Mouse (Mus musculus): ENCODE data around the gene Olfr698. TPM values are rescaled to one million over a fixed set of nuclear protein-coding genes. Genes with fewer than 3 reads are reported as not detected.
"Not testable (repeated sequence)": the region's sequence is repeated elsewhere in the genome, so short reads cannot be mapped to it uniquely, and the experiment has no call there.

Olfr698 gene
- not detected in 2 replicates for polyA plus RNA-seq (2015; fragmentation: Nextera tagmentation; extraction: Ambion mirVana)

- no peak within 1 kb of the TSS for H3K4me3 ChIP-seq
- no peak within 1 kb of the TSS for H3K9ac ChIP-seq
- no peaks in the 10 kb centered on the region for H3K36me3 ChIP-seq (ENCODE audit: poor library complexity, severe bottlenecking)
- no peak within 1 kb of the TSS for H3K27ac ChIP-seq
- no peaks in the 10 kb centered on the region for H3K4me1 ChIP-seq
- H3K27me3 ChIP-seq: no peaks in the 10 kb centered on the region
- no peak for ATAC-seq
- no peak within 1 kb of the TSS for H3K4me2 ChIP-seq
- no peaks in the 10 kb centered on the region for H3K9me3 ChIP-seq (replicated peaks)
Measured at GRCm38 (mm10) chr7:106755297-106755696, at the start of gene Olfr698. TSS of gene Olfr698 (minus strand) at chr7:106755397.

- no peak within 1 kb of the TSS for H3K4me2 ChIP-seq
- H3K36me3 ChIP-seq (ENCODE audit: poor library complexity, severe bottlenecking): no peaks in the 10 kb centered on the region
- no peaks in the 10 kb centered on the region for H3K4me1 ChIP-seq
- no peak within 1 kb of the TSS for H3K27ac ChIP-seq
- 91% methylated on average over 1 of the region's 1 CpGs for WGBS
- no peaks in the 10 kb centered on the region for H3K27me3 ChIP-seq
- no peak within 1 kb of the TSS for H3K9ac ChIP-seq
- no peak for ATAC-seq
- peaks cover 8% of the 10 kb centered on the region for H3K9me3 ChIP-seq (replicated peaks)
- no peak within 1 kb of the TSS for H3K4me3 ChIP-seq
Measured at GRCm38 (mm10) chr7:106793098-106793497, 37.9 kb upstream of the Olfr698 start, which contains the start of gene Olfr699. TSS of gene Olfr699 (minus strand) at chr7:106793198.

DNA sequence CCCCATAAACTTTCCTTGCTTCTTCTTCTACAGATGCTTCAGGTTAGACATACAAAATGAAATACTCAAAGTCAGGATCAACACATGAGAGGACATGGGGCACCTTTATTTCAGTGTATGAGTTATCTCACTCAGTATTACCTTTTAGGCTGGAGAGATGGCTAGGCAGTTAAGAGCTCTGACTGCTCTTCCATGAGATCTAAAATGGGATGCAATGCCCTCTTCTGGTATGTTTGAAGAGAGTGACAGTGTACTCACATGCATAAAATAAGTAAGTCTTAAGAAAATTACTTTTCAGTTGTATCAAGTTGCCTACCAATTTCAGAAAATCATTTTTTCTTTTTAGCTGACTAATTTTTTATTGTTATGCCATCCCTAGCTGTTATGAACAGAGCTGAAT is 33.1 kb upstream of the Olfr698 start:
- no peak overlapping the region for H3K9ac ChIP-seq
- no peaks in the 10 kb centered on the region for H3K36me3 ChIP-seq (ENCODE audit: poor library complexity, severe bottlenecking)
- no peak for ATAC-seq

GRCm38 (mm10) chr7:106761008-106761407 is 5.8 kb upstream of the Olfr698 start:
- not testable (repeated sequence) for H3K4me3 ChIP-seq; H3K27me3 ChIP-seq; H3K27ac ChIP-seq; H3K4me1 ChIP-seq; ATAC-seq; H3K9ac ChIP-seq; H3K4me2 ChIP-seq; H3K36me3 ChIP-seq (ENCODE audit: poor library complexity, severe bottlenecking); H3K9me3 ChIP-seq (replicated peaks)
- WGBS: 88% methylated on average over 2 of the region's 2 CpGs

More for the DNA sequence above, 33.1 kb upstream of the Olfr698 start:
- Histone ChIP-seq H3K4me2 (no peak overlapping the region), H3K4me1 (no peaks in the 10 kb centered on the region), H3K4me3 (no peak overlapping the region), H3K9me3 (replicated peaks) (peaks cover 3% of the 10 kb centered on the region), H3K27ac (no peak overlapping the region), H3K27me3 (no peaks in the 10 kb centered on the region)

GRCm38 (mm10) chr7:106758800-106759199 is 3.6 kb upstream of the Olfr698 start:
- Histone ChIP-seq H3K4me3 (no peak overlapping the region), H3K4me1 (no peaks in the 10 kb centered on the region), H3K4me2 (no peak overlapping the region), H3K27me3 (no peaks in the 10 kb centered on the region), H3K27ac (no peak overlapping the region), H3K9me3 (replicated peaks) (peaks cover 4% of the 10 kb centered on the region; the same call in 1 of the 2 replicates), H3K36me3 (ENCODE audit: poor library complexity, severe bottlenecking) (no peaks in the 10 kb centered on the region), H3K9ac (no peak overlapping the region)
- ATAC-seq: no peak
- WGBS: 92% methylated on average over 2 of the region's 2 CpGs

- Histone ChIP-seq H3K27ac (no peak overlapping the region), H3K4me1 (no peaks in the 10 kb centered on the region), H3K4me2 (no peak overlapping the region), H3K4me3 (no peak overlapping the region), H3K9ac (no peak overlapping the region), H3K9me3 (replicated peaks) (no peaks in the 10 kb centered on the region), H3K27me3 (no peaks in the 10 kb centered on the region), H3K36me3 (ENCODE audit: poor library complexity, severe bottlenecking) (no peaks in the 10 kb centered on the region)
- 91% methylated on average over 5 of the region's 5 CpGs for WGBS
- ATAC-seq: no peak
Measured at GRCm38 (mm10) chr7:106745811-106746210, 9.4 kb downstream of the Olfr698 start.

- no peaks in the 10 kb centered on the region for H3K4me1 ChIP-seq
- no peak within 1 kb of the TSS for H3K4me3 ChIP-seq
- 83% methylated on average over 1 of the region's 1 CpGs for WGBS
- H3K27me3 ChIP-seq: no peaks in the 10 kb centered on the region
- no peaks in the 10 kb centered on the region for H3K9me3 ChIP-seq (replicated peaks)
- H3K9ac ChIP-seq: no peak within 1 kb of the TSS
- no peak for ATAC-seq
- H3K27ac ChIP-seq: no peak within 1 kb of the TSS
- no peak within 1 kb of the TSS for H3K4me2 ChIP-seq
- H3K36me3 ChIP-seq (ENCODE audit: poor library complexity, severe bottlenecking): no peaks in the 10 kb centered on the region
Measured at GRCm38 (mm10) chr7:106742343-106742742, 12.9 kb downstream of the Olfr698 start, which contains the start of gene Olfr697. TSS of gene Olfr697 (minus strand) at chr7:106742443.

GRCm38 (mm10) chr7:106737028-106737427 is 18.2 kb downstream of the Olfr698 start:
- Histone ChIP-seq H3K9ac (no peak overlapping the region), H3K9me3 (replicated peaks) (no peaks in the 10 kb centered on the region; the same call in 1 of the 2 replicates), H3K4me3 (no peak overlapping the region), H3K27me3 (no peaks in the 10 kb centered on the region), H3K4me2 (no peak overlapping the region), H3K36me3 (ENCODE audit: poor library complexity, severe bottlenecking) (no peaks in the 10 kb centered on the region), H3K4me1 (no peaks in the 10 kb centered on the region), H3K27ac (no peak overlapping the region)
- ATAC-seq: no peak

GRCm38 (mm10) chr7:106733717-106734116 is 21.5 kb downstream of the Olfr698 start:
- WGBS: 77% methylated on average over 2 of the region's 2 CpGs
- no peaks in the 10 kb centered on the region; the same call in 1 of the 2 replicates for H3K9me3 ChIP-seq (replicated peaks)
- ATAC-seq: no peak
- no peak overlapping the region for H3K4me3 ChIP-seq
- no peak overlapping the region for H3K9ac ChIP-seq
- no peak overlapping the region for H3K4me2 ChIP-seq
- H3K36me3 ChIP-seq (ENCODE audit: poor library complexity, severe bottlenecking): no peaks in the 10 kb centered on the region
- H3K4me1 ChIP-seq: no peaks in the 10 kb centered on the region
- no peaks in the 10 kb centered on the region for H3K27me3 ChIP-seq
- no peak overlapping the region for H3K27ac ChIP-seq

DNA sequence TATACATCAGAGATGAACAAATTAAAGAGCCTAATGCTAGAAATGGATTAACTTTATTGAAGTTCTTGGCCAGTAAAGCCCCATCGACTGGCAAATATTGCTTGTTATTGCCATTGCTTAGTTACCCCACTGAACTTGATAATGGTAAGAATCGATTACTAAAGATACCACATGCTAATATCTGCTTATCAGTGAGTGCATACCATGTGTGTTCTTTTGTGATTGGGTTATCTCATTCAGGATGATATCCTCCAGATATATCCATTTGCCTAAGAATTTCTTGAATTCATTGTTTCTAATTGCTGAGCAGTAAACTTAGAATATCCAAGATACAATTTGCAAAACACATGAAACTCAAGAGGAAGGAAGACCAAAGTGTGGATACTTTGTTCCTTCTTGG is 29.5 kb downstream of the Olfr698 start:
- not testable (repeated sequence) for ATAC-seq, H3K27ac ChIP-seq
- WGBS: 91% methylated on average over 2 of the region's 2 CpGs

DNA sequence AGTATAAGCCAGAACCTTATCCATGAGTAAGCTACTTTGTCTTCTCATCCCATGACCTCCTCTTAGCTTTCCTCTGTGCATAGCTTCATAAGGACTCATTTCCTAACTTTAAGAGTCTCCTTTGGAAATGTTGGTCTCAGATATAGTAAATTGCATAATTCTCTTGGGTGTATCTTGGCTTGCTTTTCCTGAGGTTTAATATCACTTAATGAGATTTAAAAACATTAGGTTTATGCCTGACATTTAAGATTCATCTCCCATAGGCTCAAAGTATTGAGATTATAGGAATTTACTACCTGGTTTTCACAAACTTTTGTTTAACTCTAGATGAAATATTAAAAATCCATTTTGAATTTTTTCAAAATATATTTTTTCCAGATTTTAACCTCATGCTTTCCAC is 38.9 kb downstream of the Olfr698 start, which contains the start of gene Olfr695:
Gene Olfr695, minus strand, starts transcription at position 101 of the 400 bp plus-strand sequence.
- Histone ChIP-seq H3K4me2 (no peak within 1 kb of the TSS), H3K36me3 (ENCODE audit: poor library complexity, severe bottlenecking) (no peaks in the 10 kb centered on the region), H3K4me3 (no peak within 1 kb of the TSS), H3K9ac (no peak within 1 kb of the TSS), H3K9me3 (replicated peaks) (no peaks in the 10 kb centered on the region; the same call in 1 of the 2 replicates), H3K27ac (no peak within 1 kb of the TSS), H3K27me3 (no peaks in the 10 kb centered on the region), H3K4me1 (no peaks in the 10 kb centered on the region)
- ATAC-seq: no peak

More for the DNA sequence above, 29.5 kb downstream of the Olfr698 start:
- not testable (repeated sequence) for H3K4me1 ChIP-seq; H3K27me3 ChIP-seq; H3K4me3 ChIP-seq; H3K36me3 ChIP-seq (ENCODE audit: poor library complexity, severe bottlenecking); H3K9ac ChIP-seq; H3K9me3 ChIP-seq (replicated peaks); H3K4me2 ChIP-seq

DNA sequence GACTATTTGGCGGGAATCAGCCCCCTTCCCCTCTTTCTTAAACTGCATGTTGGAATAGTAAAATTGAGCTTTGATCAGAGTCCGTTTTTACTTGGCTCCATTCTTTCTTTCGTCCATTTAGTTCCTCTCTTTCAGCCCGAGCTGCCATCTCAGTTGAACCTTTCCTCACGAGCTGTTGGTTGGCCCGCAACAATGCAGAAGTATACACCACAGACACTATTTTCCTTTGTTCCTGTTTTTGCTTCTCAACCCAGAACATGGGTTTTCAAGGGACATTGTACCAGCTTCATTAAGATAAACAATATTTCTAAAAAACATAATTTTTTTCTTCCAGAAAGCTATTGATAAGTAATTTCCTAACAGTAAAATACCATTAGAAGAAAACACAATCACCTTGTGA is 43.7 kb downstream of the Olfr698 start:
- H3K4me2 ChIP-seq: no peak overlapping the region
- 92% methylated on average over 6 of the region's 6 CpGs for WGBS

DNA sequence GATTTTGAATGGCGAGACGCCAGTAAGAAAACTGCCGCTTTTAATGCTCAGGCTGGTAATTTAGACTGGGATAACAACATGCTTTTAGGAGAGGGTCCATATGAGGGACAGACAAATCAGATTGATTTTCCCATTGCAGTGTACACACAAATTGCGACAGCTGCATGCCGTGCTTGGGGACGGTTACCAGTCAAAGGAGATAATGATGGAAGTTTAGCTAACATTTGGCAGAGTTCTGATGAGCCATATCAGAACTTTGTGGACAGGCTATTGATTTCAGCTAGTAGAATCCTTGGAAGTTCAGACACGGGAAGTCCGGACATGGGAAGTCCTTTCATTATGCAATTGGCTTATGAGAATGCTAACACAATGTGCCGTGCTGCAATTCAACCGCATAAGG is 47.5 kb downstream of the Olfr698 start:
- not testable (repeated sequence) for H3K4me1 ChIP-seq; H3K36me3 ChIP-seq (ENCODE audit: poor library complexity, severe bottlenecking); H3K27ac ChIP-seq; H3K27me3 ChIP-seq; H3K4me3 ChIP-seq; H3K9me3 ChIP-seq (replicated peaks); H3K9ac ChIP-seq; H3K4me2 ChIP-seq; ATAC-seq
- 90% methylated on average over 10 of the region's 10 CpGs for WGBS

More for the DNA sequence above, 43.7 kb downstream of the Olfr698 start:
- Histone ChIP-seq H3K9ac (no peak overlapping the region), H3K36me3 (ENCODE audit: poor library complexity, severe bottlenecking) (no peaks in the 10 kb centered on the region), H3K4me3 (no peak overlapping the region), H3K9me3 (replicated peaks) (no peaks in the 10 kb centered on the region; the same call in 1 of the 2 replicates), H3K4me1 (no peaks in the 10 kb centered on the region), H3K27ac (no peak overlapping the region), H3K27me3 (no peaks in the 10 kb centered on the region)
- no peak for ATAC-seq

Data from forebrain, embryonic 13.5 days (tissue).